Mouse (Mus musculus) thymus, postnatal 14 days (tissue): ENCODE results near the gene Ankrd33.

Source experiments
- DNase-seq: peaks from one replicate; pipeline ENCODE4 v3.0.0; 2021

The Ankrd33 gene

DNA sequence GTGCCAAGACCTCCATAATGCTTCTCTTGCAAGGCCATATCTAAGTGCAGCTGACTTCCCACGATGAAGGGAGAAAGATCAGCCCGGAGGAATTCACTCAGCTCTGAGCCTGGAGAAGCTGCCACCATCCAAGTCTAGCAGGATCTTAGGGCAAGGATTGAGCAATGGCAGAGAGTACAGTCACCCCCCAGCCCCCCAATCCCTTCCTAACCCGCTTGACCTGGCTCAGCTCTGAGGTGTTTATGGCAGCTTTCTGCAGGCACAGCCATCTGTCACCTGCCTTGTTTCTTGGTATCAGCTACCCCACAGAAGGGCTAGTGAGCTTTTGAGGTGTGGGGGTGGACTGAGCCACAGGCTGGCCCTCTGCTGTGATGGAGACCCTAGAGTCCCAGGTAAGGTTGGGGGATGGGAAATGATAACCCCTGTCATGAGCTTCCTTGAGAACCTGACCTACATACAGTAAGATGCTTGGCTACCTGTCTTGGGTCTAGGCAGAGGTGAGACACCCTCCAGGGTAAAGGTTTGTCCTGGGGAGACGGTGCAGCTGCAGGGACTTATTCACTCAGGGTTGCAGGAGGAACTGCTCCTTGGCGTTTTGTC is at the start of gene Ankrd33:
Ankrd33 (plus strand) TSS at position 245 of the 600 bp plus-strand sequence.
- DNase-seq = no peak

DNA sequence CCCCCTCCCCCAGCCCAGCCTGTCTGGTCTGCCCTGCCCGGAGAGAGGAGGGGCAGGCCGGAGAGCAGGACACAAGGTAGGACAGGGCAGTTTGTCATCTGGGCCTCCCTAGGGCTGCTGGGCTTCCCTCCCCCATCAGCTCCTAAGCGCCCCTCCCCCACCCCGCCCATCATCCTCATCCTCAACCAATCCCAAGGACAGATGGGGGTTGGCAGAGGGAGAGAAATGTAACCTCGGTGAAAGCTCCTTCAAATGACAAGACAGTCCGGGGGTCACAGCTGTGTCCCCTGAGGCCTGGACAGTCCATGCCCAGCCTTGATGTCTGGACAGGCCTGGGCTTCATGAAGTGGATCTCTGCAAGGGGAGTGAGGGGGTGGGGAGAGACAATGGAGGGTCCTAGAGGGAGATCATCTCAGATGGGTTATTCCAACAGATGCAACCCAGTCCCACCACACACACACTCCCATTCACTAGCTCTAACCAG is 49.1 kb upstream of the Ankrd33 start:
- no peak for DNase-seq

DNA sequence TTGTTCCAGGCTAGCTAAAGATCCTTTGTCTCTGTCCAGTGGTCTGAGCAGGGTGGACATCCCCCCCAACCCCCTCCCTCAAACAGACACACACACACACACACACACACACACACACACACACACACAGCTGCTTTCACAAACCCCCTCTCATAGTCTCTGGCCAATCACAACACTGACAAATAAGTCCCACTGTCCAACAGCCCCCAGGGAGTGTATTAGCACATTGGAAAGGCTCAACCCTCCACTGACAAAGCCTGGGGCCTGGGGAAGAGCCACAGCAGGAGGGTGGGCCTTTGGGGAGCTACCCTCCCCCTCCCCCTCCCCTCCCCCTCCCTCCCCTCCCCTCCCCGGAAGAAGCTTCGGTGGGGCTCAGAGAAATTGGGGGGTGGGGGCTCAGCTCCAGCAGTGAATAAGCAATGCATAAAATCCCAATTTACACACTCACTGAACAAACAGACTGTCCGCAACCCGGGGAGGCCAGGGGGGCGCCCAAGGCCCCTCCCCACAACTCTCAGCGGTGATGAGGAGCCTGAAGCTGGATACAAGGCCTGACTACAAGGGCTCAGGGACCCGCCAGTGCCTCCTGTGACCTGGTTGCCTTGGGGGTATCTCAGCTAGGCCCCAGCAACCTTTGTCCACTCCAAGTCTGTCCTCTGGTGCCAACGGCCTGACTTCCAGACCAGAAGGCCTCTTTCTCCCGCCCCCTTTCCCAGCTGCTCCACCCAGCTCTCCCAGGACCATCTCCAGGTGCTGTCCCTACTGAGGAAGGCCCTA is 48.4 kb upstream of the Ankrd33 start:
- no peak for DNase-seq

DNA sequence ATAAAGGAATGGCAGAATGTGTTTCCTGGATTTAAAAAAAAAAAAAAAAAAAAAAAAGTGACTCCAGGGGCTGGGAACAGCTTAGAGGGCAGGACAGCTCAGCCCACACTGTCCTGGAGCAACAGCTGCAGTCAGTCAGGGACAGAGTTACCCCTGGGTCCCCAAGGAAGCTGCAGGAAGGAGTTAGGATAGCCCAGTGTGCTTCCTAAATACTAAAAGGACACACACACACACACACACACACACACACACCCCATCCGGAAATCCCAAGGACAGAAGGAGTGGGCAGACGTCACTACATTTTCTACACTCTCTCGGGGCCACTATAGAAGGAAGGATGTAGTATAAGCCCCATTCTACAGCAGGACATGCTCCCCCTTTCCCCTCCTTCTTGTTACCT is 47.5 kb upstream of the Ankrd33 start:
- DNase-seq = no peak

DNA sequence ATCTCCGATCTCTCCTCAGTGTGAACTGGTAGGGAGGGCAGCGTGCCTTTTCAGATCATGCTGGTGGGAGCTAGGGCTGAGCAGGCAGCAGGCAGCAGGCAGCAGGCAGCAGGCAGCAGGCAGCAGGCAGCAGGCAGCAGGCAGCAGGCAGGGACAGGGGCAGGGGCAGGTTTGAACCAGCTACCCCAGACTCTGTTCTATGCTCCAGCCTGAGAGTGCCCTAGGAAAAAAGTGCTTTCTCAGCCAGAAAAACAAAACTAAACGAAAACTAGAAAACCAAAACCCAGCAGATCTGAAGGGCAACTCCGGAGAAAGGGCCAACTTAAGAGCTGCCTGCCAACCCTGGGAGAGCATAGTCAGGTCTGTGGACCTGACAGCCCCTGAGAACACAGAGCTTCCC is 46.9 kb upstream of the Ankrd33 start:
- DNase-seq = no peak

DNA sequence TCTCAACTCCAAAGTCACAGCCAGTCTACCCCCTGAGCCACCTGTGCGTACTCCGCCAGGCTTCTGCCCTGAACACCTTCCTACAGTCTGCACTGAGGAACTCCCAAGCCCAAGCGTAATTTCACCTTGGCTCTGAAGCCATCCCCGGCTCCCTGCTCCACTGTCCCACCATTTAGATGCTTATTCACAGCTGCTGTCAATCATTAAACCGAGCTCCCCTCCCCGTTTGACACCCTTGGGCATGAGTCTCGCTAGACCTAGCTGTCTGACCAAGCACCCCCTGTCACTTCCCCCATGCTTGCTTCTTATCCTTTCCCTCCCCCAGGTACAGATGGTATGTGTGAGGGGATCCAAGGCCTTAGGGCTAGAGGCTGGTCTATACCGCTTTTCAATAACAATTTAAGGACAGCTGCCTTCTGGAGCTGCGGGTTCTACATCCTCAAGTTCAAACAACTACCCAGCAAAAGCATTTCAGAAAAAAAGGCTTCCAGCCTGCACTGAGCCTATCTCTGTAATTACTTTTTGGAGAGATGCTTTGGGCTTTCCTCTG is 45.8 kb upstream of the Ankrd33 start:
- DNase-seq = no peak

DNA sequence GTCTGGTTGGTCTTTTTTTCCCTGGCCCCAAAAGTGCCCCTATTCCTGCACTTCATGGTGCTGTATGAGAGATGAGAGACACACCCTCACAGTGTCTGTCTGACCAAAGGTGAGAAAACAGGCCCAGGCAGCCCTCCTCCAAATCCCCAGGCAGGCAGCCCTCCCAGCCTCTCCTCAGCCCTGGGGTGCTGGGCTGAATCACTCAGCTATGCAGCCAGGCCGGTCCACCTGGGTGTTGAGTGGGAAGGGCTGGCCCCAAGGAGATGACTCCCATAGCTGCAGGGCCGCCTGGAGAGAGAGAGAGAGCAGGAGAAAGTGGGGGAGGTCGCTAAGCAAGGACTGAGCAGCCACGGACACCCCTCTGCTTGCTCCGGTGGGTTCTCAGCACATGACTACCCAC is 44.8 kb upstream of the Ankrd33 start:
- DNase-seq = no peak

DNA sequence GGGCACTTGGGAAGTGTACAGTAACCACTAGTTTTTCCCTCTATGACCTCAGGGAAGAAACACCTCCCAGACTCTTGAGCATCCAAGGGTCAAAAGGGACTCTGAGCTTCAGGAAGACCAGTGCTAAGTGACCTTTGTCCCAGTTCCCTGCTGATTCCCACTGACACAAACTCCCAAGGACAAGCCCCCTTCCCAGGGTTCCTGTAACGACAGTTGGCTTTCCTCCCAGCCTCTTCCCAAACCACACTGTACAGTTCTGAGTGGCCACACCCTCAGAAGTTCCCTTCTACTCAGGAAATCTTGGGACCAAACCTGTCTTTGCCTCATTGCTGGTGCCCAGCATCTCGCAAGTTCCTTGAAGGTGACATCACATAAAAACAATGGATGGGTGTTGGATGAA is 42.8 kb upstream of the Ankrd33 start:
- DNase-seq = no peak

DNA sequence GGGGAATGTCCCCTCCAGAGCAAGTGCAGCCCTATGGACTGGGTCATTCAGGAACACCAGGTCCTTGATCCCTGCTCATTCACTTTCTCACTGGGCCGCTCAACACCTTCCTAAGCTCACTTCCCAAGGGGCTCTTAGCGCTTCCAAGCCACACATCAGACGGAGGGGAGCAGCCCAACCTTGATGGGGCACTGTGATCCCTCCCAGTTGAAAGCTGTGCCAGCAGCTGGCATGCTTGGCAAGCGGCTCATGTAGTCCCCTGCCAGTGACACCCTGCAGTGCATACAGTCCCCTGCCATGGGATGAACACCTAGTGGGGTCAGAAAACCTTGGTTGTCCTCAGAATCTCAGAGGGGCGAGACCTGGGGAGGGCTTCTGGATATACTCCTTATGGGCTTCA is 41.5 kb upstream of the Ankrd33 start:
- no peak for DNase-seq

DNA sequence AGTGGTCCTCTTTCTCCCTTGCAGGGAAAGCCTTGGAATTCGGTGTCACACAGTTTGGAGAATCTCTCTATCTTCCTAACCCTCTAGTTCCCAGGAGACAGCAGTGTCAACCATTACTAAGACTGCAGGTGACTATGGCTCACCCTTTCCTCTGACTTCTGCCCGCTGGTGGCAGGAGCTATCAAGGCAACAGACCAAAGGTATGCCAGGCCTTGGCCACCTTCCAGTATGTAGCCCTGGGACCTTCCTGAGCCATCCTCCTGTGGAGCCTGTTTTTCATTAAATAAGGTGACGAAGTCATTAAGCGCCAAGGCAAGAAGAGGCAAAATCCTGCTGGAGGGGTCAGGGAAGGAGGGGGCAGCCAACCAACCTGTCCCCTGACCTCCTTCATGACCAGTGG is 40.4 kb upstream of the Ankrd33 start:
- DNase-seq = no peak

DNA sequence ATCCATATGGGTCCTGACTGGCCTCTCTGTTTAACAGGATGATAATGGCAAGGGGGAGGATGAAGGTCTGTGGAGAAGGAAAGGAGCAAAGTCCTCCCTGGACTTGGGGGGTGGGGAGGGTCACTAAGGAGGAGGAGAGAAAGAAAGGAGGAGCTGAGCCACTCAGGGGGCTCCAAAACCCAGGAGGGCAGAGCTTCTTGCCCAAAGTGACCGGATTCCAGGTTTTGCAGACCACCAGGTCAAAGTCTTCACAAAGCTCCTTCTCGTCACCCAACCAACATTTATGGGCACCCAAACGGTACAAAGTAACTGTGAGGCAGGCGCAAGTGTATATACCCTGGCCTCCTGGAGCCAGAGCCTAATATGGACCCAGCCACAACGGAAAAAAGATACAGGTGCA is 39.9 kb upstream of the Ankrd33 start:
- no peak for DNase-seq

DNA sequence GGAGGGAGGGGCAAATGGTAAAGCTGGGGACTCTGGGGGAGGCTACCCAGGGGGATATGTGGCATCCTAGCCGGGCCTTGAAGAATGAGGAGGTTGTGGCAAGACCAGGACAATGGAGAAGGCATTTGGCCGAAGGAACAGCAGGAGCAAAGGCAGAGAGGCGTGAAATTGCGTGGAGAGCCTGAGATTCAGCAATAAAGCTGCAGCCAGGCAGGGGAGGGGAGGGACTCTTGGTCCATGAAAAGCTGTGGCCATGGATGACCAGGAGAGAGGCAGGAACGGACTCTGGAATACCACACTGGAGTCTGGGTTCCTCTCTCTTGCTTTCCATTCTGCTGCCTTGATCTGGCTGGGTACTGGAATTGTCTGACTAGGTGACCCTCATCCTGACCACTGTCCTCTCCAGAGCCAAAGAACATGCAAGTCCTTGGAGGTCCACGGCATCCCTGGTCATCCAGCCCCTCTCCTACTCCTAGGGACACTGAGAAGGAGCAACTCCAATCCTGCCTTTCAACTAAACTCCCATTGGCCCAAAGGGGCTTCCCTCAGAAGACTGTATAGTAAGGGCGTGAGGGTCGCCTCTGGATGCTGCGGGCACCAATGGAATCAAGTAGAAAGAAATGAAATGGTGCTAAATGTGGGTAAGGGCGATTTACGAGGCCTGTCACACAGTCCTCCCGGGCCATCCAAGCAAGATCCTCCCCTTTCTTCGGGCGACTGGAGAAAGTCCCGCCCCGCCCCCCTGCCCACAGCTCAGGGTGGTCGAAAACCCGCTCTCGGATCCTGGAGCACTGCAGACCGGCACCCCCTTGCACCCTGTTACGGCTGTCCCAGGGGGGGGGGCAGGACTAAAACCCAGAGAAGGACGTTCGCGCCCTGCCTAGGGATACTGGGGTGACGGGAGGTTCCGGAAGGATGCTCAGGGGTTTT is 39.2 kb upstream of the Ankrd33 start:
- no peak for DNase-seq

DNA sequence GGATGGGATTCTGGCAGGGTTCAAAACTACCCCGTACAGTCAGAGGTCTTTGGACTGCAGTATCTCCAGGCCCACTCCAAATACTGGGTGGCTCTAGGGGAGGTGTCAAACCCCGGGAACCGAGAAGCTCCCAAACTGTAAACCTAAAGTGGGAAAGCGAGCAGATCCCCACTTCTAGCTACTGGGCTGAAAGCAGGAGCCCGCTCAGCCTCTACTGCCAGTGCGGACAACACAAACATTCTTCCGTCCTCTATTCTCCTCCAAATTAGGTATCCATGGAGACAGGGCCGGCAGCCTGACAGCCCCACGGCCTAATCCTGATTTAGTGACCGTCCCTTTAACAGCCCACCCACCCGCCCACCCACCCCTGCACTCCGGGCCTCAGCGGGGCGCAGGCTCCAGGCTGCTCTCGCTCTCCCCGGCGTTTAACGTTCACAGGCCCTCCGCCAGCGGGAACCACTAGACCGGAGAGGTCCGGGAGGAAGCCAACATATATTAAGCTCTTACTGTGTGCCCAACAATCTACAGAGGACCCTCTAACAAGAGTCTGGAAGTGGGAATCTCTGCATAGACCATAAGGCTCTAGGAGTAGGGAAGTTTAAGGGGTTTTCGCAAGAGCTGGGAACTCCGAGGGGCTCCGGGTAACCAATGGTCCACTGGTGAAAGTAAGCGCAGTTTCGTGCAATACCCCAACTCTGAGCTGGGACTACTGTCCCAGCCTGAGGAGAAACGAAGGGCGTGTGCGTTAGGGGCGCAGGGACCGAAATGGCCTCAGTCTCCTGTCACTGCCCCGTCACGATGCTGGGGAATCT is 38.3 kb upstream of the Ankrd33 start:
- DNase-seq = no peak

DNA sequence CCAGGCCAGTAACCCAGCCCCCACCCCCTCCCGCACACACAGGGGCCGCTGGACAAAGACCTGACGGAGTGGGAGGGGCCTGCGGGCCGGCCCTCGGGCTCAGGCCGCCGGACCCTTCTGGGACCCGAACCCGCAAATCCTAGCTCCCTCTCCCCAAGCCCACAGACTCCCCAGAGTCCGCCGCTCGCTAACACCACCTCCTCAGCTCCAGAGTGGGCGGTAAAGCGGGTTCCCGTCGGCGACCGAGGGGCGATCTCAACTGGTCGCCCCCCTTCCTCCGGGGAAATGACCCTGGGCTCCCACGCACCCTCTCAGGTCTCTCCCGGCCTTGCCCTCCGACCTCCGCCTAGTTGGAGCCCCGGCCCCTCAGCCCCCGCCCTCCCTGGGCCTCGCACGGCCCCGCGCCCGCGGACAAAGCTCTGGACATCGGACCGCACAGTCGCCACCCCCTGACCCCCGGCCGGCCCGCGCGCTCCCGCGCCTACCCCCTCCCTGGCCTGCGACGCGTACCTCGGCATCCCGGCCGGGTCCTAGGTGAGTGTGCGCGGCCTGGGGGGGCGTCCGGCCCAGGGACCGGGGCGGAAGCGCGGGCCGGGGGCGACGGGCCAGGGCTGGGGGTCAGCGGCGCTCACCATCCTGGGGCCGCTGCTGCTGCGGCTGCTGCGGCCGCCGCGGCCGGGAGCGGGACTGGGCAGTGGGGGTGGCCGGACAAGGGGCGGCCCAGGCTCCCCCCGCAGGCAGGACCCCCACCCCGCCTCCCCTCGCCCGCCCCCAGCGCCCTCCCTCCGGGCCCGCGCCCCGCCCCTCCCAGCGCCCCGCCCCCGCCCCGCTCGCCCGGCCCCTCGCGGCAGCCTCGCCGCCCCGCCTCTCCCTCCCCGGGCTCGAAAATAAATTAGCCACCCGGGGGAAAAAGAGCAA is 37.5 kb upstream of the Ankrd33 start, which contains the start of gene Fignl2:
Fignl2 (minus strand) TSS at position 755 of the 918 bp plus-strand sequence.
- no peak for DNase-seq

DNA sequence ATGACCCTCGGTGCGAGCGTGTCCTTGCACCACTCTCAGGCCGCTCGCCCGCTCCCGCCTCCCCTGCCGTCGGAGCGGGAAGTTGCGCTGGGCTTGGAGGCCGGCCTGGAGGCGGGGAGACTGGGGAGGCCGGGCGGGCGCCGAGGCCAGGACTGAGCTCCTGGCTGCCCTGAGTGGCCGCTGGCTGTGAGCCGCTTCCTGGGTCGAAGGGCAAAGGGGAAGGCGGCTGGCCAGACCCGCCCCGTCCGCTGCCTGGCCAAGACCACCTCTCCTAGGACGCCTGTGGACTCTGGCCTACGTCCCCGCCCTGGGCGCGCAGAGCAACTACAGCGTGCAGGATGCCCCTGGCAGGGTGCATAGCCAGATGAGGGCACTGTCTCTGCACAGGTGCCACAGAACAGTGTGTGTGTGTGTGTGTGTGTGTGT is 36.8 kb upstream of the Ankrd33 start:
- DNase-seq = no peak

DNA sequence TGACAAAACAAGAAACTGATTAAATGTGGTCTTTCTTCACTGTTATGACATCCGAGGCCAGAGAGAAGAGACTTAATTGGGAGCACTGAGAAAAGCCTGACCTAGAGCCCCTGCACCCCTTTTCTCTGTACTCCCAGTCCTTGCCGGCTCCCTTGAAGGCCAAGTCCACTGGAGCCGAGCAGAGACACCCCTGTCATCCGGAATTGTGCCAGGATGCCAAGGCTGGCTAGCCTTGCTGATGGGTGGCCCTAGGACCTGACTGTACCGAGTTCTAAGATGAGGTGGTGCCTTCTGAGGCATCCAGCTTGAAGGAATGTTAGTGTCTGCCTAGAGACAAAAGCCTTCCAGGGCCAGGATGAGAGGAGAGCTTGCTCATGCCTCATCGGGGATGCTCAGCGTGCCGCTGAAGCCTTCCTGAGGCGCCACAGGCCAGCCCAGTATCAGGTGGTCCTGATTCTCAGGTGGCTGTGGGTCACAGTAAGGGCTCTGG is 35.5 kb upstream of the Ankrd33 start:
- no peak for DNase-seq

DNA sequence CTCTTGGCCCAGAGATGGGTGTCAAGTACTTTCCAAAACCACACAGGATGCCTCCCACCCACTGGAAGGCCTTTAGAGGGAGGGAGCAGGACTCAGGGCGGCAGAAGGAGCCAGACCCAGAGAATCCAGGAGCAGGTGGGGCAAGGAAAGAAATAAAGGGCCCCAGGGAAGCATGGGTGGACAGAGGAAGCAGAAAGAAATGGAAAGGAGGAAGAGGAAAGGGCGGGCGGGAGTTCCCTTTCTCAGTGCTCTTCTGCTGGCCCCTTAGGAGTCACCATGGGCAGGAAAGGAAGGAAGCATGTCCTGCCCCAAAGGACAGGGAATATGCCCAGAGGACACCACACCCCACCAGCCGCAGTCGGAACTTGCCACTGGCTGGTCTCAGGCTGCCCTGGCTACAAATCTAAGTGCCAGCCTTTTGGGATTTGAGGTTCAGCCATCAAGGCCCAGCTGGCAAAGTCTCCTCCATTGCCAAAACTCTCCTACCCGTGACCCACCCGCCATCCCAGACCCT is 34.5 kb upstream of the Ankrd33 start:
- no peak for DNase-seq

DNA sequence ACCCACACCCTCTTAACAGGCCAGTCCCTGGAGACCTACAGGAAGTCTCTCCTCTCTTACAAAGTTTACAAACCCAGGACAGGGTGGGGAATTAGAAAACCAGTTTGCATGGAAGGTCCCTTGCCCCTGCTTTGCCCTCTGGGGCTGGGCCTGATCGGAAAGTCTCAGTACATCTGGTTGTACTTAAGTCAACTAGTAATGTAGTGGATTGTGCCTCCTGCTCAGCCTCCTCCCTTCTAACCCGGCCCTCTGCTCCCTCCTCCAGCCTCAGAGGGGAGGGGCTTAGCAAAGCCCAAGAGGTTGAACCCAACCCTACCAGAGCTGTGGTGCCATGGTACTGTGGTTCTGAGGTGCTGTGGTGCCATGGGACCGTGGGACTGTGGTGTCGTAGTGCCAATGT is 33.3 kb upstream of the Ankrd33 start:
- DNase-seq = no peak

DNA sequence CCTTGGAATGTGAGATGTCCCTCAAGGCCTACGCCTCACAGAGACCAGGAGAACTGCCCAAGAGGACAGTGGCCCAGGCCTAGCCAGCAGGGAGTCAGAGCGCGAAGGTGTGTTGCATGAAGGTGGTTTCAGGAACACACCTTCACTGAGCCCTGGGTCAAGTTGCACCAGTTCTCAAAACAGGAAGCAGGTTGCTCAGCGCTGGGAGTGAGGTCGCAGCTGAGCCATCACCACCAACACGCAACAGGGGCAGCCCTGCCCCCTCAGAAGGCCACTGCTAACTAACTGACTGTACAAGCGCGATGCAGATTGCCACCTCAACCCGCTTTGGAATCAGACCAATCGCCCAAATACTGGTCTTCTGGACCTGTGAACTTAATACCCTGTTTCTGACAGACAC is 31.1 kb upstream of the Ankrd33 start:
- DNase-seq = no peak

DNA sequence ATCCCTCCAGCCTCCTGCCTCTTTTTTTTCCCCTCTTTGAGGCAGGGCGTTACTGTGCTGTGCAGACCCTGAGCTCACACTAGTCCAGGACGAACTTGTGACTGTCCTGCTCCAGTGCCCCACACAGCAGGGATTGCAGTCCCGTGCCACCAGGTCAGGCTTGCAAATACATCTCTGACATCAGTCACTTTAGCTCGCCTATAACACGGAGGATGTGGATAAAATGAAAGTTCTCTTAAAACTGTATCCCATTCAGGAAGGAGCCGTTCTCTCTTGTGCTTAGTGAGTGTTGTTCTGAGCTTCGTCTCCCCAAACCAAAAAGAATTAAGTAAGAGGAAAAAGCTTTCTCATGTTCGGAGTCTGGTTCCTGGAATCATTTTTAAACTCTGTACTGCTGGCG is 29.1 kb upstream of the Ankrd33 start:
- DNase-seq = no peak

DNA sequence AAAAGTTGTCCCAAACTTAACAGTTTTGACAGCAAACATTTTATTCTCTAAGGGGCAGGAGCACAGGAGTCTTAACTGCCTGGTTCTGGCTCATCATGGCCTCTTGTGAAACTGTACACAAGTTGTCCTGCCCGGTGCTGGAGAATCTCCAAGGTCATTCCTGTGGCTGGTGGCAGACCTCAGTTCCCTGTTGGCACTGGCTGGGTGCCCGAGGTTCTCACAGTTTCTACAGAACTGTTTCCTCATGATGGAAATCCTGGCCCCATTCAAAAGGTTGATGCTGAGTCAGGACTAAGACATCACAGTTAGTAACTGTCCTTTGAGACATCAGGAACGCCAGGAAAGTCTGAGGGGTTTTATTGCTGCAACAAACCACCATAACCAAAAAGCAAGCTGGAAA is 28.6 kb upstream of the Ankrd33 start:
- DNase-seq = no peak
